Mouse (Mus musculus) embryonic facial prominence, embryonic 13.5 days (tissue): Measurements from ENCODE around the gene Gprin2. TPM values are rescaled to one million over a fixed set of nuclear protein-coding genes. Genes with fewer than 3 reads are reported as not detected.

ENCODE experiments used
- ATAC-seq: fragments of 200-750 bp; cut with Nextera tagmentation; 2 replicates; pipeline ENCODE4 v1.8.0; 2017; ENCODE audit warnings: low read depth; ENCODE audit not compliant: insufficient number of reproducible peaks, insufficient read depth, low FRiP score, low TSS enrichment
- H3K27ac ChIP-seq: fragments of 300-500 bp; sonication (generic); 2 replicates; pipeline ENCODE4 v1.5.1; 2015; ENCODE audit warnings: moderate library complexity, mild to moderate bottlenecking, inconsistent platforms
- H3K27me3 ChIP-seq: fragments of 300-500 bp; sonication (generic); 2 replicates; pipeline ENCODE4 v1.6.1; 2015; ENCODE audit warnings: mild to moderate bottlenecking, inconsistent platforms
- H3K36me3 ChIP-seq: fragments of 300-500 bp; sonication (generic); 2 replicates; pipeline ENCODE4 v1.6.1; 2015; ENCODE audit warnings: mild to moderate bottlenecking, inconsistent platforms
- H3K4me1 ChIP-seq: fragments of 300-500 bp; sonication (generic); 2 replicates; pipeline ENCODE4 v1.6.1; 2015; ENCODE audit warnings: inconsistent platforms
- H3K4me2 ChIP-seq: fragments of 300-500 bp; sonication (generic); 2 replicates; pipeline ENCODE4 v1.6.1; 2015; ENCODE audit warnings: moderate library complexity, mild to moderate bottlenecking, inconsistent platforms
- H3K4me3 ChIP-seq: fragments of 300-500 bp; sonication (generic); 2 replicates; pipeline ENCODE4 v1.5.1; 2015; ENCODE audit warnings: mild to moderate bottlenecking, inconsistent platforms
- H3K9ac ChIP-seq: fragments of 300-500 bp; sonication (generic); 2 replicates; pipeline ENCODE4 v1.6.1; 2015; ENCODE audit warnings: mild to moderate bottlenecking, inconsistent platforms
- H3K9me3 ChIP-seq: fragments of 300-500 bp; sonication (generic); 2 replicates; pipeline ENCODE4 v1.6.1; 2016; ENCODE audit warnings: inconsistent platforms
- WGBS: fragments of 180-500 bp; shearing (Covaris S2); methylation state at CpG from one replicate; pipeline ENCODE4 v1.1.7; 2015; ENCODE audit warnings: mixed read lengths; 5-methylcytosine and 5-hydroxymethylcytosine counted together
- polyA plus RNA-seq: library from polyadenylated mRNA; unstranded; fragments of >200 nt; fragmentation: Nextera tagmentation; extraction: Ambion mirVana; gene quantifications from 2 replicates; pipeline ENCODE4 v1.2.1, GENCODE M21; 2015

Gene Gprin2
- polyA plus RNA-seq, 1 experiment from 2014 or later = 1.5 TPM

DNA sequence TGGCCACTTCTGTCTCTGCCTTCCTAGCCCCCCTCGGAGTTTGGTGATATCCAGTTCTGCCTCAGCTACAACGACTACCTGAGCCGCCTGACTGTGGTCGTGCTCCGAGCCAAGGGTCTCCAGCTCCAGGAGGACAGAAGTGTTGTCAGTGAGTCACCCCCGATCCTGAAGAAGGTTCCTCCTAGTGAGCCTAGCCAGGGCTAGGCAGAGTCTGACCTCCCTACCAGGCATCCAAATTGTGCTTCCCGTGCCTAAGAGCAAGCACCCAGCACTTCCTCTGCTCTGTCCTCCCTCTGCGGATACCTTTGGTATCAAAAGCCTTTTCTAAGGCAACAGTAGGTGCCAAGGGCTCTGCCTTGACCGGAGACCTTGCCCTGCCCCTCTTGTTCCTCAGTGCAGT is 24.5 kb upstream of the Gprin2 start:
- Histone ChIP-seq H3K4me2 (no peak overlapping the region), H3K27me3 (peaks cover 14% of the 10 kb centered on the region), H3K4me1 (peaks cover 5% of the 10 kb centered on the region), H3K9ac (no peak overlapping the region), H3K4me3 (no peak overlapping the region), H3K9me3 (no peaks in the 10 kb centered on the region), H3K36me3 (no peaks in the 10 kb centered on the region), H3K27ac (no peak overlapping the region)
- 83% methylated on average over 9 of the region's 9 CpGs for WGBS
- no peak for ATAC-seq

DNA sequence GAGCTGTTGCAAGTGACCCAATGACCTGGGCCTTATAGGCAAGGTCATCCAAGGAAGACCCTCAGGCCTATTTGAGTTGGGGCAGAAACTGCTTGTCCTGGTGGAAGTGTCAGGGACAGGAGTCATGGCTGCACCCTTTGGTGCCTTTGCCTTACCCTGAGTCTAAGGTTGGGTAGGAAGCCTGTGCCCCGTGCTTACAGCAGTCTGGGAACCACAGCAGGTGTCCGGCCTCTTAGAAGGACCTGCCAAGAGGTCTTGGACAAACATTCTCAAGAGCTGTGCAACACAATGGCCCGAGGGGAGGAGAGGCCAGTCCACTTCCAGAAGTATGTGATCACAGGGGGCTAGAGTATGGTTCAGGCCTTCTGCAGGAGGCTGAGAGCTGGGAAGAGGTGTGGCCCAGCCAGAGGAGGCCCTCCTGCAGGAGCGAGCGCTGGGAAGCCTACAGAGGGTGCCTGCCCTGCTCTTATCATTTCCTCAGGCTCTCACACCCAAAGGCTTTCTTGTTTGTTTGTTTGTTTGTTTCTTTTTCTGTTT is 22.0 kb upstream of the Gprin2 start:
- 76% methylated on average over 5 of the region's 5 CpGs for WGBS
- Histone ChIP-seq H3K4me1 (peaks cover 10% of the 10 kb centered on the region), H3K27me3 (peaks cover 39% of the 10 kb centered on the region), H3K4me3 (no peak overlapping the region), H3K27ac (no peak overlapping the region), H3K4me2 (no peak overlapping the region), H3K9ac (no peak overlapping the region), H3K36me3 (no peaks in the 10 kb centered on the region), H3K9me3 (no peaks in the 10 kb centered on the region)
- ATAC-seq = no peak

DNA sequence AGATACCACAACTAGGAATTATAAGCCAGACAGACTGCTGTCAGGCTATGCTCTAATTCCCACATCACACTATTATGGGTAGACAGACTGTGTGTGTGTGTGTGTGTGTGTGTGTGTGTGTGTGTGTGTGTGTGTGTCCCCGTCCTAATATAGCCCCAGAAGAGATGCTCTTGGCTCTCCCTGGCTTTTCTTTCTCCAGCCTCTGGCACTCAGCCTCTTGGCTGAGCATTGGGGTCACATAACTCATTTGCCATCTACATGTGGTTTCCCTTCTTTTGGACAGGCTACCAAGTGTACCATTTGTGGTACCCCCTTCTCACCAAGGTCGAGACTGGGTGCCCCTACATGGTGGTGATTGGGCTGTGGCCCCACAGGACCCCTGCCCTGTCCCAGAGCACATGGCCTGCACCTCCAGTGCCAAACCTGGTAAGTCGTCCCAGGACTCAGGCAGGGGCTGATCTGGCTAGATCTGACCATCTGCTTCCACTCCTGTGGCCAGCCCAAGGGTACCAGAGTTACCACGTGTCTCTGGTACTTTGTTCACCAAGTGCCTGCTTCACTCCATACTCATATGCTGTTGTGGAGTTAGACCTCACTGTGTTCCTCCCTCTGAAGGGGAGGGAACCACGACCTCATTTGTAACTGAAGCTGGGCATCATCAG is 20.1 kb upstream of the Gprin2 start:
- no peak overlapping the region for H3K27ac ChIP-seq
- no peak overlapping the region for H3K4me3 ChIP-seq
- no peaks in the 10 kb centered on the region for H3K36me3 ChIP-seq
- peaks cover 10% of the 10 kb centered on the region for H3K4me1 ChIP-seq
- H3K27me3 ChIP-seq = peaks cover 39% of the 10 kb centered on the region
- H3K9me3 ChIP-seq = no peaks in the 10 kb centered on the region
- H3K9ac ChIP-seq = no peak overlapping the region
- no peak for ATAC-seq
- WGBS = 61% methylated on average over 5 of the region's 5 CpGs
- H3K4me2 ChIP-seq = no peak overlapping the region

DNA sequence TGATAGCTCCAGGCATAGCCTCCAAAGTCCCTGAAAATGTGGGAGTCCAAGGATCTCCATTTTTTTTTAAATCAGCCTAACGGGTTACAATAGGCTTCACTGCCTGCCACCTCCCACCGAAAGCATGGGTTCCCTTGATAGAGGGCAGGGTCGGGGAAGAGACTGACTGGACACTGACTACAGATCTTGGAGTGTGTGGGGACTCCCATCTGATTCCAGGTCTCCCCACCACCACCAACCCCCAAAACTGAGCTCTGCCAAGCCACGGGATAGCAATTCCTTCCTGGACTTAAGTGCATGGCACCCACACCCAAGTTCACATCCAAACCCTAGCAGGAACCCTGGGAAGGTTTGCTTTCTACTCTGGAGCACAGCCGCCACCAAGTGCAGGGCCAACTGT is 19.0 kb upstream of the Gprin2 start:
- Histone ChIP-seq H3K9ac (no peak overlapping the region), H3K27ac (no peak overlapping the region), H3K4me1 (peaks cover 14% of the 10 kb centered on the region), H3K4me3 (no peak overlapping the region; the same call in 1 of the 2 replicates), H3K9me3 (no peaks in the 10 kb centered on the region), H3K36me3 (no peaks in the 10 kb centered on the region), H3K4me2 (no peak overlapping the region; the same call in 1 of the 2 replicates), H3K27me3 (peaks cover 39% of the 10 kb centered on the region)
- WGBS = 67% methylated on average over 5 of the region's 5 CpGs
- ATAC-seq = no peak

DNA sequence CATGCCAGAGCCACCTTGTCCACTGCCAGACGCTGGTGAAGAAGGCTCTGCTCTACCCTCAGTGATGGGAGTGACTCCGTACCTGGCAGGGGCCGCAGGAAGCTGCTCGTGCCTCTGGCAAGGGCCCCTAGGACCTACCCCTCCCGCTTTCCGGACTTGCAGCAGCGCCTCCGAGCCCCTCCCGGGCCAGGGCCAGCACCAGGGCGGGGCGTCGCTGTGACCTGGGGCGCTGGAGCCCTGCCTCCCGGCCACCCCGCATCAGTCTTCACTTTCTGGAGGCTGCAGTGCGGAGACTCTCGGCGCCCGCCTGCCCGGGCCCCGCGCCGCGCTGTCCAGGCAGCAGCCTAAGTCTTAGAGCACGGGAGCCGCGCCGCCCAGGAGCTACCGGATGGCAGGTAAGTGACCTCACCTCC is 18.3 kb upstream of the Gprin2 start:
- Histone ChIP-seq H3K27ac (no peak overlapping the region), H3K36me3 (no peaks in the 10 kb centered on the region), H3K4me2 (peak overlapping the region; percentile 64), H3K9ac (peak overlapping the region; percentile 62), H3K9me3 (no peaks in the 10 kb centered on the region), H3K4me1 (peaks cover 14% of the 10 kb centered on the region), H3K4me3 (peak overlapping the region; percentile 39), H3K27me3 (peaks cover 39% of the 10 kb centered on the region)
- 6% methylated on average over 28 of the region's 29 CpGs for WGBS
- ATAC-seq = no peak

DNA sequence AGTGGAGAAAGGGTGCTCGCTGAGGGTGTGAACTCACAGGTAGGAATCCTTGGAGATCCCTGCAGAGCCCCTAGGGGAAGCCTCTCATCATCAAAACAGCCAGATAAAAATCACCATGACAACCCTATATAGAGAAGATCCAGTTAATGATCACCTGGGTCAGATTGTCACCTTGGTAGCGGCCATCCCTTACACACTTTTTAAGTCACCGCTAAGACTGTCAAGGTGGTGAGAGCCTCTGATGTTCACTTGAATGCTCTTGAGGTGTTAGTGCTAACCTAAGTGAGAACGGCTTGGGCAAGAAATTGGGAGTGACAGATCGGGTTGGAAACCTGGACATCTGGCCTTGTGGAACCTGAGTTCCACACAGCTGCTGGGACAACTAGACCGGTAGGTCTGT is 17.8 kb upstream of the Gprin2 start, which contains the start of gene Syt15:
Gene Syt15, plus strand, starts transcription at position 301 of the 400 bp plus-strand sequence.
- Histone ChIP-seq H3K4me2 (peak within 1 kb of the TSS; percentile 64), H3K27me3 (peaks cover 39% of the 10 kb centered on the region), H3K27ac (no peak within 1 kb of the TSS), H3K4me1 (peaks cover 14% of the 10 kb centered on the region), H3K9ac (peak within 1 kb of the TSS; percentile 62), H3K9me3 (no peaks in the 10 kb centered on the region), H3K36me3 (no peaks in the 10 kb centered on the region), H3K4me3 (peak within 1 kb of the TSS; percentile 39)
- 74% methylated on average over 6 of the region's 6 CpGs for WGBS
- ATAC-seq = no peak

DNA sequence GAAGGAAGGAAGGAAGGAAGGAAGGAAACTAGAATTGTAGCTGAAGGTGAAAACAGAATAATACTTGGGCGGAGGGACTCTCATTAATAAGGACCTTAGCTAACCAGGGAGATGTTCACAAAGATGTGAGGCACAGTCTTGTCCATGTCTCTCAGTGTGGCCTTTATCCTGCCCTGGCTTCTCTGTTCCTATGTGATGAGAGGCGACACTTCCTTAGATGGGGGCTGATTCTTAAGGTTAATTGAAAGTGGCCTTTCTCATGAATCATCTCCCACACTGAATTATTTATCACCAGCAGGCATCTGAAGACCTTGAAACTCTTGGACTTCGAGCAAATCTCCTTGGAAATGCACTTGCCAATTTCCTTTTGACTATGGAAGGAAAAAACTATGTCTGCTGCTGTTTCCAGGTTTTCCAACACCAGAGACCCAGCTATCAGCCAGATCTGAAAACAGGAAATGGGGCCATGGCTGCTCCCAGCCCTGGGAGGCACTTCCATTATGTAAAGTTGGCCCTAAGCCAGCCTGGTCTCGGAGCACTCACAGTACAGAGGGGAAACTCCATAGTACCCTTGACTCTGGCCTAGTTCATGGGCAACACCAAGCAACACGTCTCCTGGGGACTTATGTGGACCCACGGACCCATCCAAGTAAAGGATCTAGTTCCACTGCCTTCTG is 14.1 kb upstream of the Gprin2 start:
- H3K9ac ChIP-seq = no peak overlapping the region
- H3K27me3 ChIP-seq = peaks cover 21% of the 10 kb centered on the region
- no peak overlapping the region for H3K4me2 ChIP-seq
- H3K36me3 ChIP-seq = no peaks in the 10 kb centered on the region
- H3K9me3 ChIP-seq = no peaks in the 10 kb centered on the region
- peak; percentile 40; the same call in 1 of the 2 replicates for ATAC-seq
- no peak overlapping the region for H3K27ac ChIP-seq
- WGBS = 61% methylated on average over 6 of the region's 6 CpGs
- H3K4me3 ChIP-seq = no peak overlapping the region
- peaks cover 9% of the 10 kb centered on the region for H3K4me1 ChIP-seq

DNA sequence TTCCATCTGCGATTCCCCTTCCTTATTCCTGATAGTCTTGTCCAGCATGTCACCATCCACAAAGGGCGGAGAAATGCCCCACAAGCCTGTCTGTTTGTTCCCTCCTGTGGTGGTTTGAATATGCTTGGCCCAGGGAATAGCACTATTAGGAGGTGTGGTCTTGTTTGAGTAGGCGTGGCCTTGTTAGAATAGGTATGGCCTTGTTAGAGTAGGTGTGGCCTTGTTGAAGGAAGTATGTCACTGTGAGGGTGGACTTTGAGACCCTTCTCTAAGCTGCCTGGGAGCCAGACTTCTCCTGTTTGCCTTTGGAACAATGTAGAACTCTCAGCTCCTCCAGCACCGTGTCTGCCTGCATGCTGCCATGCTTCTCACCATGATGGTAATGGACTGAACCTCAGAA is 8.5 kb upstream of the Gprin2 start:
- Histone ChIP-seq H3K4me3 (no peak overlapping the region), H3K27ac (no peak overlapping the region), H3K36me3 (no peaks in the 10 kb centered on the region), H3K27me3 (no peaks in the 10 kb centered on the region), H3K9me3 (no peaks in the 10 kb centered on the region), H3K4me1 (no peaks in the 10 kb centered on the region), H3K4me2 (no peak overlapping the region), H3K9ac (no peak overlapping the region)
- WGBS = 80% methylated on average over 4 of the region's 4 CpGs
- no peak for ATAC-seq

DNA sequence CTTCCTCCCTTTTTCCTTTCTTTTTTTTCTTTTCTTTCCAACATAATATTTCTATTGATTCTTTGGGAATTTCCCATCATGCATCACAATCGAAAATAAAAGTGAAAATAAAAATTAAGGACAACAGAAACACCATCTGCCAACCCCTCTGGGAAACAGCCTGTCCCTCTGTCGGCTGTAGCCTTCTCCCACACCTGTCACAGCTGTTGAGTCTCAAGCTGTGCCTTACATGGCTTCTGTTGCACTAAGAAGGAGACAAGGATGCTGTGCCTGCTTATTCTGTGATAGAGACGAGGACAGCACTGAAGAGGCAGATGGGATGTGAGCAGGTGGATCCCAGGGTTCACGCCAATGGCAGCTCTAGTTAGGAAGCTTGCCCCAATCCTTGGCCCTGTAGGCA is 7.6 kb upstream of the Gprin2 start:
- Histone ChIP-seq H3K36me3 (no peaks in the 10 kb centered on the region), H3K27me3 (no peaks in the 10 kb centered on the region), H3K4me2 (no peak overlapping the region), H3K9me3 (no peaks in the 10 kb centered on the region), H3K4me1 (no peaks in the 10 kb centered on the region), H3K9ac (no peak overlapping the region), H3K27ac (no peak overlapping the region), H3K4me3 (no peak overlapping the region)
- WGBS = 59% methylated on average over 4 of the region's 4 CpGs
- ATAC-seq = no peak

DNA sequence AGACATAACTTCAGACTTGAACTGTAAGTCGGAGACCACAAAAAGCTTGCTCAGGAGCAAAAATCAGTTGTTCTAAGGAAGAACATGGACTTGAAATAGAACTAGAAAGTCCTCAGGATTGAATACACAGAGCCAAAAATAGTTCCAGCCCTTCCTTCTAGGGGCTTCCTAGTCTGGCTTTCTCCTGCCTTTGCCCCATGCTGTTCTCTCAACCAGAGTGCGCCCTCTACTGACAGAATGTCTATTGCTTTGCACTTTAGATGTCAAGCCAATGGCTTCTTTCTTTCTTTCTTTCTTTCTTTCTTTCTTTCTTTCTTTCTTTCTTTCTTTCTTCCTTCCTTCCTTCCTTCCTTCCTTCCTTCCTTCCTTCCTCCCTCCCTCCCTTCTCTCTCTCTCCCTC is 7.2 kb upstream of the Gprin2 start:
- Histone ChIP-seq H3K27ac (no peak overlapping the region), H3K9me3 (no peaks in the 10 kb centered on the region), H3K9ac (no peak overlapping the region), H3K4me3 (no peak overlapping the region), H3K4me1 (no peaks in the 10 kb centered on the region), H3K36me3 (no peaks in the 10 kb centered on the region), H3K4me2 (no peak overlapping the region), H3K27me3 (0 out of 2 replicates have a peak, but pooled peaks cover 3% of the 10 kb centered on the region)
- ATAC-seq = no peak
- WGBS = 49% methylated on average over 2 of the region's 2 CpGs

DNA sequence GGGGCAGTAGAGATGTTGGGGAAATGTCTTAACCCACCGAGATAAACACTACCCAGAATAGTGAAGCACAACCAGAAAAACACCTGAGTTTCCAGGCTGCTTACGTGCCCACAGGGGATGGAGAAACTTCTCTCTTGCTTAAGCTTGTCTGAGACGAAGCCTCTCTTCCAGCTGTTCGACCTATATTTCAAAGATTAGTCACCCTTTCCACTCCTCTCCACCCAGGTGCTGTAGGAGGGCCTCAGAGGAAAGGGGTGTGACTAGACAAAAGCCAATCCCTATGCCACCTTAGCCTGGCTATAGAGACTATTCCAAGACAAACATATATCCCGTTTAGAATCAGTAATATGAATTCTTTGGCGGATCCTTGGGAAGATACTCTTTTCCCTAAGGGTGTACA is 6.5 kb upstream of the Gprin2 start:
- no peak overlapping the region for H3K4me2 ChIP-seq
- 0 out of 2 replicates have a peak, but pooled peaks cover 8% of the 10 kb centered on the region for H3K27me3 ChIP-seq
- H3K36me3 ChIP-seq = no peaks in the 10 kb centered on the region
- no peak overlapping the region for H3K4me3 ChIP-seq
- H3K4me1 ChIP-seq = no peaks in the 10 kb centered on the region
- 66% methylated on average over 6 of the region's 6 CpGs for WGBS
- H3K9ac ChIP-seq = no peak overlapping the region
- H3K9me3 ChIP-seq = no peaks in the 10 kb centered on the region
- H3K27ac ChIP-seq = no peak overlapping the region
- ATAC-seq = no peak

DNA sequence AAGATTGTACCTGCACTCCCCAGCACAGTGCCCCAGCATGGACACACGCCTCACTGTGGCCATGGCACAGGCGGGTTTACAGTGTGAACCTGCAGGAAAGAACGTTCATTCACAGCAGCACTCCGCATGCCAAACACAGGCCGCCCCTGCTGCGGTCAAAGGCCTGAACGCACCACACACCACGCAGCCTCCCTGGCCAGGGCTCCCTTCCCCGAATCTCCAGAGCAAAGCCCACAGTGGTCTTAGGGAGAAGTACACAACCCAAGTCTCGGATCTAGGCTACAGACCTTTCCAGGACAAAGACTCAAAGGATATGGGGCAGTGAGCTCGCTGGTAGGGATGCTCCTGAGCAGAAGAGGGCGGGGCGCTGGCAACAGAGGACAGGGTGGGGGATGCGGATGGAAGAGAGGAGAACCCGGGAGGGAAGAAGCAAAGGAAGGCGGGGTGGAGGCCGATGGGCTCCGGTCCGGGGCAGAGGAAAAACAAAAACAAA is 669 bp downstream of the Gprin2 start:
- WGBS = 2% methylated on average over 19 of the region's 19 CpGs
- H3K27ac ChIP-seq = peak overlapping the region; percentile 44; the same call in 1 of the 2 replicates
- peak; percentile 54 for ATAC-seq

More for the DNA sequence above, 669 bp downstream of the Gprin2 start:
- H3K36me3 ChIP-seq = no peaks in the 10 kb centered on the region
- H3K4me2 ChIP-seq = peak overlapping the region; percentile 94
- H3K9me3 ChIP-seq = no peaks in the 10 kb centered on the region
- H3K27me3 ChIP-seq = peaks cover 23% of the 10 kb centered on the region; the same call in 1 of the 2 replicates
- peak overlapping the region; percentile 76 for H3K9ac ChIP-seq
- H3K4me3 ChIP-seq = peak overlapping the region; percentile 77
- peaks cover 22% of the 10 kb centered on the region for H3K4me1 ChIP-seq
